Mouse (Mus musculus) megakaryocyte, embryonic 14.5 days (primary cell): ENCODE data around the gene Tmem247.

Source experiments
- FLI1 ChIP-seq: IDR thresholded peaks from 2 replicates; pipeline ENCODE4 v1.6.1; 2012; ENCODE audit warnings: low read length, inconsistent platforms, mixed read lengths
- GATA1 ChIP-seq: IDR thresholded peaks from 3 replicates; pipeline ENCODE4 v1.6.1; 2012; ENCODE audit warnings: mixed read lengths, low read length, inconsistent platforms, borderline replicate concordance

DNA sequence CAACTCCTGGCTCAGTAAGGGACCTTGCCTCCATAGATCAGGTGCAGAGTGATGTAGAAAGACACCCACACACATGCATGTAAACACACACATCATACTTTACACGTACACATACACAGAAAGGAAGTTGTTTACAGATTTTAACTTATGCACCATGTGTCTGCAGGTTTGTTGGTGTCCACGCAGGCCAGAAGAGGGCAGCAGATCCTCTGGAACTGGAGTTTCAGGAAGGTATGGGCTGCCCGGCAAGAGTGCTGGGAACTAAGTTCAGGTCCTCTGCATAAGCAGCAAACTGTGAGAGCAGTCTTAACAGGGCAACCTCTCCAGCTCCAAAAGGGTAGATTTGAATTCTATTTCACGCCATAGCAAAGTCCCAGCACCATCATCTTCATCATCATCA is 1.6 kb upstream of the Tmem247 start:
- TF ChIP-seq GATA1 (no peak), FLI1 (no peak)
